Mouse (Mus musculus) lung, adult 2 months (tissue): ENCODE data around the gene Ube2c. TPM values are rescaled to one million over a fixed set of nuclear protein-coding genes. Genes with fewer than 3 reads are reported as not detected.

Experiments
- DNase-seq: peaks from one replicate; pipeline ENCODE4 v3.0.0; 2022
- H3K4me1 ChIP-seq: fragments of 200-500 bp; 2 replicates; pipeline ENCODE4 v1.6.1; 2011; ENCODE audit warnings: low read length; ENCODE audit not compliant: control insufficient read depth, insufficient read depth
- H3K4me3 ChIP-seq: fragments of 200-500 bp; replicated peaks from 2 replicates; pipeline ENCODE3; 2011; ENCODE audit warnings: low read depth, mild to moderate bottlenecking, control low read depth, low read length; ENCODE audit errors: extremely low read depth
- CTCF ChIP-seq: fragments of 200-500 bp; IDR thresholded peaks from 2 replicates; pipeline ENCODE4 v1.5.1; 2011; ENCODE audit warnings: mild to moderate bottlenecking, low read length, control low read depth; ENCODE audit not compliant: insufficient read depth
- POLR2A ChIP-seq: fragments of 200-500 bp; IDR thresholded peaks from 2 replicates; pipeline ENCODE4 v1.6.1; 2011; ENCODE audit warnings: low read depth, mild to moderate bottlenecking, control low read depth, low read length, borderline replicate concordance; ENCODE audit errors: extremely low read depth
- WGBS: fragments of 180-500 bp; shearing (Covaris S2); methylation state at CpG from one replicate; pipeline ENCODE4 v1.1.7; 2018; 5-methylcytosine and 5-hydroxymethylcytosine counted together
- polyA plus RNA-seq: library from polyadenylated mRNA; depleted of rRNA; stranded (reverse); fragments of >200 nt; gene quantifications from 2 replicates; pipeline ENCODE4 v1.2.3, GENCODE M21; 2012

The Ube2c gene
- polyA plus RNA-seq, 1 experiment = 9.7 TPM

- TF ChIP-seq CTCF = no peak
- TF ChIP-seq POLR2A = no peak
- WGBS = 65% methylated on average over 4 of the region's 4 CpGs
- H3K4me1 ChIP-seq = no peaks in the 10 kb centered on the region
- H3K4me3 ChIP-seq = no peak overlapping the region
- no peak for DNase-seq
These were observed 9.5 kb upstream of the Ube2c start for GRCm38 (mm10) chr2:164760059-164760833.

- H3K4me3 ChIP-seq = no peak overlapping the region
- DNase-seq = no peak
- no peak for TF ChIP-seq POLR2A
- no peak for TF ChIP-seq CTCF
- 87% methylated on average over 2 of the region's 2 CpGs for WGBS
- H3K4me1 ChIP-seq = no peaks in the 10 kb centered on the region
These were observed 8.2 kb upstream of the Ube2c start for GRCm38 (mm10) chr2:164761502-164761901.

GRCm38 (mm10) chr2:164761971-164762370 lies 7.7 kb upstream of the Ube2c start:
- TF ChIP-seq CTCF = no peak
- no peak for TF ChIP-seq POLR2A
- WGBS = 95% methylated on average over 4 of the region's 4 CpGs
- Histone ChIP-seq H3K4me1 (no peaks in the 10 kb centered on the region), H3K4me3 (no peak overlapping the region)
- no peak for DNase-seq

GRCm38 (mm10) chr2:164762593-164762992 lies 7.1 kb upstream of the Ube2c start:
- 81% methylated on average over 7 of the region's 7 CpGs for WGBS
- no peak for DNase-seq
- no peaks in the 10 kb centered on the region for H3K4me1 ChIP-seq
- no peak overlapping the region for H3K4me3 ChIP-seq
- TF ChIP-seq CTCF = no peak
- TF ChIP-seq POLR2A = no peak

- 82% methylated on average over 3 of the region's 3 CpGs for WGBS
- no peak for TF ChIP-seq POLR2A
- no peak for TF ChIP-seq CTCF
- DNase-seq = no peak
- Histone ChIP-seq H3K4me3 (no peak overlapping the region), H3K4me1 (no peaks in the 10 kb centered on the region)
These were observed 3.9 kb upstream of the Ube2c start for GRCm38 (mm10) chr2:164765841-164766240.

GRCm38 (mm10) chr2:164767812-164768540 lies 1.7 kb upstream of the Ube2c start:
- Histone ChIP-seq H3K4me1 (no peaks in the 10 kb centered on the region), H3K4me3 (no peak overlapping the region)
- 89% methylated on average over 15 of the region's 15 CpGs for WGBS
- TF ChIP-seq POLR2A (no peak), CTCF (no peak)
- no peak for DNase-seq

GRCm38 (mm10) chr2:164770279-164770678 lies 581 bp downstream of the Ube2c start:
- TF ChIP-seq POLR2A (no peak), CTCF (no peak)
- WGBS = 1% methylated on average over 15 of the region's 15 CpGs
- Histone ChIP-seq H3K4me1 (peaks cover 6% of the 10 kb centered on the region; the same call in 1 of the 2 replicates), H3K4me3 (no peak overlapping the region)
- DNase-seq = no peak

GRCm38 (mm10) chr2:164771123-164771522 lies 1.4 kb downstream of the Ube2c start:
- 47% methylated on average over 8 of the region's 8 CpGs for WGBS
- DNase-seq = no peak
- TF ChIP-seq CTCF (no peak), POLR2A (no peak)
- no peak overlapping the region for H3K4me3 ChIP-seq
- peaks cover 6% of the 10 kb centered on the region; the same call in 1 of the 2 replicates for H3K4me1 ChIP-seq

GRCm38 (mm10) chr2:164773229-164773988 lies 3.7 kb downstream of the Ube2c start:
- WGBS = 77% methylated on average over 14 of the region's 14 CpGs
- H3K4me3 ChIP-seq = no peak overlapping the region
- peaks cover 6% of the 10 kb centered on the region; the same call in 1 of the 2 replicates for H3K4me1 ChIP-seq
- no peak for DNase-seq
- TF ChIP-seq POLR2A = no peak
- TF ChIP-seq CTCF = no peak
